ENCODE assay signal across 13 mouse cellular contexts in the genomic region with DNA sequence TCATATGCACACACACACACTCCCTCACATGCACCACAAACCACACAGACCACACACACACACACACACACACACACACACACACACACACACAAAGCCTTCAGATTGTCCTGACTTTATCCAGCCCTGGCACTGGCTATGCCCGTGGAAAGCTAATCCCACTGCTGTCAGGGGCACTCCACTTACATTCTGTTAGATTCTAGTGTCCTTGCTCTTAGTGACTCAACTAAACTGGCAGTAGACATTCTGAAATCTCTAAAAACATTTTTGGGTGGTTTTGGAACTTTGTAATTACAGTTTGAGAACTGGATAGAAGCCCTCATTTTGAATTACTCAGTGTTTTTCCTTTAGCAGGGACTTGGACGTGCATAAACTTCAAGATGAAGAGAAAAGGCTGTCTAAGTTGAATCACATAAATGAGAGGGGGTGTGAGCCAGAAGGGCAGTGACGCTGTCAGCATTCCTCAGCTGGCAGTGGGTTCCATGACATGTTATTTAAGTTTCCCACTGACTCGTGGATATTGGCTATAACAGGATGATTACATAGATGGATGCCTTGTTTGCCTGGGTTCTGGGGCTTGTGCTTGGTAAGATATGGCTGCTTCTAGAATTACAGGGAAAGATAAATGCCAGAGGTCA.
DNase-seq lines count a peak whose midpoint lies in the region; ATAC-seq and TF ChIP-seq lines count a peak whose summit lies in the region.
"Had no signal": no experiment of that assay in that cellular context is flagged by ENCODE, and none has a peak within 500 bp of the region (broad histone marks: within the 10 kb centered on the region; RNA-seq: fewer than 3 reads in every experiment).

No protein-coding gene starts in this region.

- no peak; the same call in 1 of the 2 replicates for TF ChIP-seq EP300 in lung, postnatal 0 days (IDR thresholded peaks at IDR 0.05)

- no peak overlapping the region for H3K4me2 ChIP-seq in lung, postnatal 0 days (replicated peaks; ENCODE audit: low read depth, low read length)
- H3K4me2 ChIP-seq: forebrain, embryonic 13.5 days; hindbrain, embryonic 12.5 days; kidney, embryonic 15.5 days; midbrain, embryonic 12.5 days had no signal

- ATAC-seq in lung, postnatal 0 days = peak; percentile 88
- ATAC-seq: forebrain, embryonic 13.5 days had no signal

- TF ChIP-seq POLR2A in lung, adult 2 months (IDR thresholded peaks at IDR 0.05; ENCODE audit: borderline replicate concordance, extremely low read depth, low read depth, low read length) = no peak

- no peak overlapping the region for H3K4me3 ChIP-seq in lung, postnatal 0 days (ENCODE audit: low read depth, low read length)
- no peak overlapping the region for H3K4me3 ChIP-seq in lung, adult 2 months (replicated peaks; ENCODE audit: extremely low read depth, low read depth, low read length)
- H3K4me3 ChIP-seq: forebrain, embryonic 13.5 days; hindbrain, embryonic 12.5 days; kidney, embryonic 15.5 days; midbrain, embryonic 12.5 days had no signal

- DNase-seq in heart, adult 8-10 months (ENCODE audit: low spot score) = peak; percentile 40
- DNase-seq in heart, postnatal 4 days = no peak
- DNase-seq in lung, postnatal 0 days (ENCODE audit: low spot score) = peak; percentile 80
- DNase-seq in lung, adult 2 months = no peak
- DNase-seq in heart, postnatal 10 days = peak; percentile 51
- no peak for DNase-seq in layer of hippocampus, adult 9-11 months
- no peak for DNase-seq in B cell, adult 2 months
- DNase-seq: cerebellum, adult 9-10 months; gastrocnemius, postnatal 36 days had no signal

- H3K27ac ChIP-seq in lung, postnatal 0 days (ENCODE audit: low read length) = no peak overlapping the region
- H3K27ac ChIP-seq: forebrain, embryonic 13.5 days; hindbrain, embryonic 12.5 days; kidney, embryonic 15.5 days; midbrain, embryonic 12.5 days had no signal

- 36% methylated on average over 4 of the region's 4 CpGs for WGBS in lung, postnatal 0 days
- 53% methylated on average over 4 of the region's 4 CpGs for WGBS in lung, adult 2 months

- 0 out of 2 replicates have a peak, but pooled peaks cover 4% of the 10 kb centered on the region for H3K4me1 ChIP-seq in lung, postnatal 0 days (ENCODE audit: insufficient read depth, low read depth, low read length)
- no peaks in the 10 kb centered on the region; the same call in 1 of the 2 replicates for H3K4me1 ChIP-seq in lung, adult 2 months (ENCODE audit: control insufficient read depth, insufficient read depth, low read length)
- H3K4me1 ChIP-seq: hindbrain, embryonic 12.5 days; kidney, embryonic 15.5 days; midbrain, embryonic 12.5 days had no signal

- no peaks in the 10 kb centered on the region for H3K27me3 ChIP-seq in lung, postnatal 0 days (replicated peaks; ENCODE audit: insufficient read depth, low read length)
- H3K27me3 ChIP-seq: forebrain, embryonic 13.5 days; hindbrain, embryonic 12.5 days; kidney, embryonic 15.5 days; midbrain, embryonic 12.5 days had no signal

- H3K9me3 ChIP-seq in lung, postnatal 0 days (ENCODE audit: low read length) = no peaks in the 10 kb centered on the region
- H3K9me3 ChIP-seq: forebrain, embryonic 13.5 days; hindbrain, embryonic 12.5 days; kidney, embryonic 15.5 days; midbrain, embryonic 12.5 days had no signal

- no peaks in the 10 kb centered on the region for H3K36me3 ChIP-seq in lung, postnatal 0 days (ENCODE audit: insufficient read depth, low read length)
- H3K36me3 ChIP-seq: hindbrain, embryonic 12.5 days; kidney, embryonic 15.5 days; midbrain, embryonic 12.5 days had no signal

- no peak for TF ChIP-seq CTCF in lung, postnatal 0 days (IDR thresholded peaks at IDR 0.05)
- no peak for TF ChIP-seq CTCF in lung, adult 2 months (IDR thresholded peaks at IDR 0.05; ENCODE audit: insufficient read depth, low read length)

- no peak overlapping the region for H3K9ac ChIP-seq in lung, postnatal 0 days (replicated peaks; ENCODE audit: low read depth)
- H3K9ac ChIP-seq: forebrain, embryonic 13.5 days; hindbrain, embryonic 12.5 days; kidney, embryonic 15.5 days; midbrain, embryonic 12.5 days had no signal

- intact Hi-C loops in heart, postnatal 10 days (cut with DNase I) = no loop called here

Comparison
In these comparisons a context has a peak if more than half of its experiments do, and no peak if none do; other contexts are left out.
1. DNase-seq: peak in heart, adult 8-10 months (single experiment), lung, postnatal 0 days (single experiment) and heart, postnatal 10 days (2 of 2); none in heart, postnatal 4 days (single experiment), lung, adult 2 months (single experiment), layer of hippocampus, adult 9-11 months (single experiment) and B cell, adult 2 months (0 of 2).